Comparison of ENCODE assay signal across 12 mouse cellular contexts in genomic region chr13:41097324-41098058, GRCm38 (mm10). TPM values are rescaled to one million over a fixed set of nuclear protein-coding genes. Genes with fewer than 3 reads are reported as not detected.
A peak's percentile ranks its signal among the peaks of the same experiment; 100 is the strongest.
DNase-seq lines count a peak whose midpoint lies in the region; ATAC-seq lines count a peak whose summit lies in the region.
"Had no signal": no experiment of that assay in that cellular context is flagged by ENCODE, and none has a peak within 500 bp of the region (broad histone marks: within the 10 kb centered on the region; RNA-seq: fewer than 3 reads in every experiment).

No protein-coding gene starts in this region.

- no peak overlapping the region for H3K4me3 ChIP-seq in liver, embryonic 11.5 days (ENCODE audit: low read depth, low read length)
- no peak overlapping the region for H3K4me3 ChIP-seq in midbrain, embryonic 10.5 days
- H3K4me3 ChIP-seq: hindbrain, embryonic 12.5 days; limb, embryonic 12.5 days had no signal

- no peaks in the 10 kb centered on the region for H3K36me3 ChIP-seq in liver, embryonic 11.5 days (ENCODE audit: control insufficient read depth, insufficient read depth, low read length)
- H3K36me3 ChIP-seq in midbrain, embryonic 10.5 days = no peaks in the 10 kb centered on the region
- H3K36me3 ChIP-seq: hindbrain, embryonic 12.5 days; limb, embryonic 12.5 days had no signal

- H3K4me1 ChIP-seq in liver, embryonic 11.5 days (replicated peaks; ENCODE audit: control insufficient read depth, insufficient read depth, low read length) = peaks cover 4% of the 10 kb centered on the region; the same call in 1 of the 2 replicates
- peaks cover 5% of the 10 kb centered on the region; the same call in 1 of the 2 replicates for H3K4me1 ChIP-seq in midbrain, embryonic 10.5 days
- H3K4me1 ChIP-seq: hindbrain, embryonic 12.5 days; limb, embryonic 12.5 days had no signal

- 20% methylated on average over 16 of the region's 16 CpGs for WGBS in liver, embryonic 11.5 days
- 84% methylated on average over 16 of the region's 16 CpGs for WGBS in midbrain, embryonic 10.5 days

- DNase-seq in CD4-positive helper T cell, adult 2 months (ENCODE audit: low read depth, low spot score) = peak; percentile 85
- peak; percentile 12 for DNase-seq in brain, adult 2 months (ENCODE audit: low read depth, low spot score)
- no peak for DNase-seq in liver, embryonic 11.5 days (ENCODE audit: low spot score)
- no peak for DNase-seq in cerebellum, postnatal 10 days
- DNase-seq in kidney, postnatal 25 days = no peak
- no peak for DNase-seq in midbrain, embryonic 10.5 days (ENCODE audit: low spot score)
- DNase-seq in right cerebral cortex, postnatal 36 days (ENCODE audit: low spot score in 2 of 2) = no peak

- peak overlapping the region; percentile 45 for H3K4me2 ChIP-seq in liver, embryonic 11.5 days
- H3K4me2 ChIP-seq: hindbrain, embryonic 12.5 days; limb, embryonic 12.5 days had no signal

- no peak overlapping the region for H3K9ac ChIP-seq in liver, embryonic 11.5 days (ENCODE audit: low read depth, low read length)
- H3K9ac ChIP-seq: hindbrain, embryonic 12.5 days; limb, embryonic 12.5 days had no signal

- H3K27me3 ChIP-seq in liver, embryonic 11.5 days (replicated peaks; ENCODE audit: control insufficient read depth, insufficient read depth, low read length) = no peaks in the 10 kb centered on the region
- no peaks in the 10 kb centered on the region for H3K27me3 ChIP-seq in midbrain, embryonic 10.5 days (ENCODE audit: low read depth, poor library complexity, severe bottlenecking)
- H3K27me3 ChIP-seq: hindbrain, embryonic 12.5 days; limb, embryonic 12.5 days had no signal

- no peaks in the 10 kb centered on the region for H3K9me3 ChIP-seq in liver, embryonic 11.5 days (ENCODE audit: control insufficient read depth, low read length)
- H3K9me3 ChIP-seq in midbrain, embryonic 10.5 days (replicated peaks) = no peaks in the 10 kb centered on the region
- H3K9me3 ChIP-seq: hindbrain, embryonic 12.5 days; limb, embryonic 12.5 days had no signal

- peak; percentile 57 for ATAC-seq in liver, embryonic 11.5 days (replicated peaks; ENCODE audit: low FRiP score)
- ATAC-seq in neutrophil, adult 5-6 weeks (ENCODE audit: extremely low read depth, insufficient number of reproducible peaks, low FRiP score, poor library complexity, severe bottlenecking) = peak; percentile 57; the same call in 1 of the 2 replicates
- ATAC-seq: Patski had no signal

- H3K27ac ChIP-seq in liver, embryonic 11.5 days (ENCODE audit: low read depth, low read length) = no peak overlapping the region
- H3K27ac ChIP-seq in midbrain, embryonic 10.5 days (replicated peaks) = no peak overlapping the region
- H3K27ac ChIP-seq: hindbrain, embryonic 12.5 days; limb, embryonic 12.5 days had no signal

RNA-seq across cellular contexts. Expression of gene Gcm2, which starts 13.3 kb away (rescaled TPM):
- polyA plus RNA-seq in liver, embryonic 11.5 days (2014; fragmentation: Nextera tagmentation; extraction: Ambion mirVana) = not detected in 2 replicates
- total RNA-seq in neutrophil, adult 5-6 weeks (2017) = 0.37 TPM in 1 of 2 replicates, not detected in the other
- not detected in 2 replicates for polyA plus RNA-seq in midbrain, embryonic 10.5 days (2016; fragmentation: Nextera tagmentation; extraction: Ambion mirVana)
- polyA plus RNA-seq: cortical plate, adult 2 months; hindbrain, embryonic 12.5 days; limb, embryonic 12.5 days; Patski had no signal

RNA-seq across cellular contexts. Expression of gene Sycp2l, which starts 16.6 kb away (rescaled TPM):
- not detected in 2 replicates for polyA plus RNA-seq in liver, embryonic 11.5 days (2014; fragmentation: Nextera tagmentation; extraction: Ambion mirVana)
- total RNA-seq in neutrophil, adult 5-6 weeks (2017) = not detected in 2 replicates
- polyA plus RNA-seq in midbrain, embryonic 10.5 days (2016; fragmentation: Nextera tagmentation; extraction: Ambion mirVana) = not detected in 2 replicates
- polyA plus RNA-seq: hindbrain, embryonic 12.5 days; limb, embryonic 12.5 days; Patski had no signal

RNA-seq across cellular contexts. Expression of gene Mak, which starts 18.0 kb away (rescaled TPM):
- 0.34 and 0.56 TPM in 2 replicates for polyA plus RNA-seq in liver, embryonic 11.5 days (2014; fragmentation: Nextera tagmentation; extraction: Ambion mirVana)
- 0.25 TPM in 1 of 2 replicates, not detected in the other for total RNA-seq in neutrophil, adult 5-6 weeks (2017)
- polyA plus RNA-seq in midbrain, embryonic 10.5 days (2016; fragmentation: Nextera tagmentation; extraction: Ambion mirVana) = 0.42 and 1.0 TPM in 2 replicates

Comparison
In these comparisons a context has a peak if more than half of its experiments do, and no peak if none do; other contexts are left out.
1. DNase-seq: peak in CD4-positive helper T cell, adult 2 months (single experiment) and brain, adult 2 months (single experiment); none in liver, embryonic 11.5 days (single experiment), cerebellum, postnatal 10 days (0 of 2), kidney, postnatal 25 days (0 of 2), midbrain, embryonic 10.5 days (single experiment) and right cerebral cortex, postnatal 36 days (0 of 2).